Mouse (Mus musculus): Measurements from ENCODE around the gene Gm20388. TPM values are rescaled to one million over a fixed set of nuclear protein-coding genes. Genes with fewer than 3 reads are reported as not detected.

Gm20388 gene
- total RNA-seq, 2 experiments from 2014 or later: 4.4 to 7.8 TPM

DNA sequence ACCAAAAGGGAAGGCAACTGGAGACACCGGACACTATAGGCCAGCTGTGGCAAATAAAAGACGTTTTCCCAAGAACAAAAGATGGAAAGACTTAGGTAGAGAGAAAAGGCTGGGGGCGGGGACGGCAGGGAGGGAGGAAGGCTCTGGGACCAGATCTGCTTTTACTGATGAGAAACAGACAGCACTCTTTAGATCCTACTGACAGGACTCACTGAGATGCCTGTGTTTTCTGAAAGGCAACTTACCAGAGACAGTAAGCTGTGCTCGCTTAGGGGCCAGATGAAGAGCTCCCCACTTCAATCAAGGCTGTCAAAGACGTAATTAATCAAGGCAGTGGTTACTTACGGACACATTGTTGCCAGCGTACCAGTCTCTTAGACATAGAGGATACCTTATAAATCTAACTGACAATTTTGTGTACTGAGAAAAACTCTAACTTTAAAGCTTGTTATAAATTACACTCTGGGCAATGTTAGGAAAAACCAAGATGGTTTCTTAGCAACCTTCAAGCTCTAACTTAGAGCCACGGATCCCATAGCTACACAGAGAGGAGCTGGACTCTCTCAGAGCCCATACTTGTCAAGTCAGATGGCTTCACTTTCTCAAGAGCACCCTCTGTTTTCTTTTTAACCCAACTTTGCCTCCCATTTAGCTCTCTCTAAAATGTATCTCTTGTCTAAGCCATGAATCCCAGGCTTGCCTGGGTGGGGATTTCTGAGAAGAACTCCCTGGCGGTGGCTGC, 4481.8 kb downstream of the Gm20388 start:
- DNase-seq (ENCODE audit: low spot score in 2 of 2): no peak

DNA sequence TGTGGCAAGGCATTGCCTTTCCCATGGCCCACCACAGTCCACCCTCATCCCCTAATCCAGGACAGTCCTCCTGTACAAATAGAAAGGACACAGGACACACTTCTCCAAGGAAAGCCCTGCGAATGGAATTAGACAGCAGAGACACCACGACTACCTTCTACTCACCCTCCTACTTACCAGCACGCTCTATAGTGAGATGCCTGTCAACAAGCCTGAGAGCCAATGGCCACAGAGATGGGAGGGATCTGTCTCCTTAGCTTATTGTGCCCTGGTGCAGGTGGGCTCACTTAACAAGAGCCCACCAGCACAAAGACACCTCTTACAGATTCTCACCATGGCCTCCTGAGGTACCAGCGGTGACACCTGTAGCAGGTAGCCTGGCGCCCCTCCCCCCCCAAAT, 4482.4 kb downstream of the Gm20388 start:
- DNase-seq (ENCODE audit: low spot score in 2 of 2): no peak

DNA sequence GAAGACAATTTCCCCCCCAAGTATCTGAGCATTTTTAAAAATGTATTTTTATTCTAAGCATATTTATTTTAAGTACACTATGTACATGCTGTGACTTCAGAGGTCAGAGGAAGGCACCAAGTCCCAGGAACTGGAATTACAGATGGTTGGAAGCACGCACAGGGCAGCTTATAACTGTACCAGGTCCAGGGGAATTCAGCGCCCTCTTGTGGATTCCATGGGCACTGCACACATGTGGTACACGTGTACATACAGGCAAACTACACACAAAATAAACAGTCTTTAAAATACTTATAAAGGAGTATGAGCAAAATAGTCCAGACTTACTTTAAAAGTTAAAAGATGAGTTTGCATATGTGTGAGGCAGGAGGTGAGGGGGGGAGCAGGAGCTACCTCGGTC, 4483.3 kb downstream of the Gm20388 start:
- no peak for DNase-seq (ENCODE audit: low spot score in 2 of 2)

DNA sequence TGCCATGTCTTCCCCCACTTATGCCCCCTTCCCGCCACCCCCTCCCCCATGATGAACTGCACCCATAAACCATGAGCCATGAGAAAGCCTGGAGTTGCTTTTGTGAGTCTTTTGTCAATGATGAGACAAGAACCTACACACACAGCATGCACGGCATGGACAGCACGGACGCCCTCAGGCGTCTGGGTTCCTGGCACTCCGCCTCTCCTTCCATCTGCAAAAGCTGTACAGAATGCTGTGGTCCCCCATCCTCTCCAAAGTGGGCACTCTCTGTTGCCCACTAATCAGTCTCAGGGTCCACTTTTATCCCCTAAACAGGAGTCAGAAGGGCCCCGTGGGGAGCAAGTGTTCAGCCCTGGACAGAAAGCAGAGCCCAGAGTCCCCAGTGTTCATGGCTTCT, 4484.3 kb downstream of the Gm20388 start:
- DNase-seq (ENCODE audit: low spot score in 2 of 2): no peak

Small RNA genes lying within 50 kb of the gene (microRNA-seq; reads per million reads assigned to microRNA genes)
- gene Gm22715 (0 reads per million in 2 experiments), gene Gm24366 (0 reads per million in 2 experiments), gene Gm27530 (0 reads per million in 2 experiments), gene Mir1967 (0 reads per million in 2 experiments), gene Mir6396 (0 reads per million in 2 experiments), gene Mir7079 (0.21 to 0.25 reads per million in 2 experiments), gene Mir7080 (124 to 155 reads per million in 2 experiments), gene Mir7237 (0.21 to 0.75 reads per million in 2 experiments), gene Mir7687 (2.2 to 3.6 reads per million in 2 experiments)

Other genes starting within 250 kb of the Gm20388 start
- gene Wfdc1, start 244.5 kb upstream of the Gm20388 start, total RNA-seq (2021): 1 to 10 TPM; 8.3 to 10.0 TPM
- gene Atp2c2, start 210.8 kb upstream of the Gm20388 start, total RNA-seq (2021): 1 to 10 TPM; 1.9 to 2.1 TPM
- gene Tldc1, start 132.4 kb upstream of the Gm20388 start, total RNA-seq (2021): 10 to 100 TPM; 14.5 to 15.3 TPM
- gene Cotl1, start 70.3 kb upstream of the Gm20388 start, total RNA-seq (2021): 10 to 100 TPM; 67.0 to 69.6 TPM
- gene Klhl36, start 48.6 kb upstream of the Gm20388 start, total RNA-seq (2021): 1 to 10 TPM; 7.7 to 8.8 TPM
- gene Usp10, start 481 bp upstream of the Gm20388 start, total RNA-seq (2021): 10 to 100 TPM; 87.0 to 94.9 TPM
- gene Crispld2, start 81.6 kb downstream of the Gm20388 start, total RNA-seq (2021): 1 to 10 TPM; 2.1 to 2.7 TPM
- gene Zdhhc7, start 190.6 kb downstream of the Gm20388 start, total RNA-seq (2021): 10 to 100 TPM; 37.3 to 37.9 TPM
- gene 6430548M08Rik, start 203.3 kb downstream of the Gm20388 start, total RNA-seq (2021): 100 to 1,000 TPM; 247 to 294 TPM